ENCODE assay signal across 12 mouse cellular contexts in the genomic region with DNA sequence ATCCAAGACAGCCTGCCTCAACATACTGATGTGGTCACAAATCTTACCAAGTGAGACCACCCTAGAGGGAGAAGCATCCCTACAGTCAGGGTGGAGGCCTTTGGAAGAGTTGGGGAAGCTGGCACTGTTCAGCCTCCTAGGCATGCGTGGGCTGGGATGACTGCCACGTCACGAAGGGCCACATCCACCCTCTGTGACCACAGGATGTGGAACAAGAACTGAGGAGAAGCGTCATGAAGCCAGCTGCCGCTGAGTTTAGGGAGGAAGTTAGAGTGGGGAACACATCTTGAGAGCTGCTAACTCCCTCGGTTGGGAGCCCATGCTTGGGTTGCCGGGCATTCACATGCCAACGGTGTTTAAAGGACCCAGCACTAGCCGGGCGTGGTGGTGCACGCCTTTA. TPM values are rescaled to one million over a fixed set of nuclear protein-coding genes. Genes with fewer than 3 reads are reported as not detected.
DNase-seq lines count a peak whose midpoint lies in the region; ATAC-seq lines count a peak whose summit lies in the region.
"Had no signal": no experiment of that assay in that cellular context is flagged by ENCODE, and none has a peak within 500 bp of the region (broad histone marks: within the 10 kb centered on the region; RNA-seq: fewer than 3 reads in every experiment).

No protein-coding gene starts in this region.

- peaks cover 9% of the 10 kb centered on the region for H3K27me3 ChIP-seq in heart, embryonic 12.5 days (replicated peaks)
- peaks cover 10% of the 10 kb centered on the region; the same call in 1 of the 2 replicates for H3K27me3 ChIP-seq in hindbrain, embryonic 10.5 days (ENCODE audit: insufficient read depth, poor library complexity, severe bottlenecking)
- H3K27me3 ChIP-seq: limb, embryonic 15.5 days had no signal

- no peak overlapping the region for H3K9ac ChIP-seq in heart, embryonic 12.5 days
- H3K9ac ChIP-seq: limb, embryonic 15.5 days had no signal

- DNase-seq in heart, adult 11 months = peak; percentile 96
- peak; percentile 70 for DNase-seq in CD4-positive helper T cell, adult 2 months (ENCODE audit: low read depth, low spot score)
- DNase-seq in induced T-regulatory cell, adult 2 months (ENCODE audit: low read depth) = peak; percentile 70
- no peak for DNase-seq in left cerebral cortex, adult 18-20 months (ENCODE audit: low spot score in 2 of 2)
- no peak for DNase-seq in hindbrain, embryonic 10.5 days (ENCODE audit: low spot score)
- no peak for DNase-seq in cerebellum, postnatal 10 days
- DNase-seq: cerebellum, postnatal 25 days; gastrocnemius, postnatal 36 days; kidney, postnatal 4 days had no signal

- no peaks in the 10 kb centered on the region for H3K36me3 ChIP-seq in heart, embryonic 12.5 days
- H3K36me3 ChIP-seq in hindbrain, embryonic 10.5 days = no peaks in the 10 kb centered on the region
- H3K36me3 ChIP-seq: limb, embryonic 15.5 days had no signal

- H3K4me2 ChIP-seq in heart, embryonic 12.5 days = no peak overlapping the region
- H3K4me2 ChIP-seq: limb, embryonic 15.5 days had no signal

- H3K9me3 ChIP-seq in heart, embryonic 12.5 days (replicated peaks) = no peaks in the 10 kb centered on the region; the same call in 1 of the 2 replicates
- H3K9me3 ChIP-seq in hindbrain, embryonic 10.5 days = no peaks in the 10 kb centered on the region
- H3K9me3 ChIP-seq: limb, embryonic 15.5 days had no signal

- H3K4me3 ChIP-seq in heart, embryonic 12.5 days = no peak overlapping the region
- H3K4me3 ChIP-seq in hindbrain, embryonic 10.5 days = no peak overlapping the region
- H3K4me3 ChIP-seq: limb, embryonic 15.5 days had no signal

- no peak overlapping the region for H3K27ac ChIP-seq in heart, embryonic 12.5 days (ENCODE audit: poor library complexity, severe bottlenecking)
- H3K27ac ChIP-seq in hindbrain, embryonic 10.5 days = no peak overlapping the region
- H3K27ac ChIP-seq: limb, embryonic 15.5 days had no signal

- no peak for ATAC-seq in heart, embryonic 12.5 days (ENCODE audit: insufficient number of reproducible peaks, low FRiP score)
- ATAC-seq in monocyte, adult 5-6 weeks (replicated peaks; ENCODE audit: insufficient number of reproducible peaks, low FRiP score, low TSS enrichment, poor library complexity, severe bottlenecking) = peak; percentile 78

- WGBS in heart, embryonic 12.5 days = 80% methylated on average over 11 of the region's 11 CpGs
- WGBS in hindbrain, embryonic 10.5 days = 88% methylated on average over 11 of the region's 11 CpGs

- H3K4me1 ChIP-seq in heart, embryonic 12.5 days (replicated peaks) = no peaks in the 10 kb centered on the region
- peaks cover 1% of the 10 kb centered on the region; the same call in 1 of the 2 replicates for H3K4me1 ChIP-seq in hindbrain, embryonic 10.5 days (replicated peaks)
- H3K4me1 ChIP-seq: limb, embryonic 15.5 days had no signal

RNA-seq across cellular contexts. Expression of a gene that starts 52.0 kb away (rescaled TPM):
- 38.9 TPM in 2 replicates for polyA plus RNA-seq in heart, embryonic 12.5 days (2016; fragmentation: Nextera tagmentation; extraction: Ambion mirVana)
- 25.6 to 40.2 TPM (median 28.5 TPM) in 3 replicates for total RNA-seq in monocyte, adult 5-6 weeks (2017)
- 1 to 10 TPM; 6.5 to 6.7 TPM for total RNA-seq in left cerebral cortex, adult 18-20 months (2021)
- polyA plus RNA-seq in hindbrain, embryonic 10.5 days (2016; fragmentation: Nextera tagmentation; extraction: Ambion mirVana) = 43.6 and 61.8 TPM in 2 replicates

RNA-seq across cellular contexts. Expression of a gene that starts 52.1 kb away (rescaled TPM):
- polyA plus RNA-seq in heart, embryonic 12.5 days (2016; fragmentation: Nextera tagmentation; extraction: Ambion mirVana) = 42.6 and 43.3 TPM in 2 replicates
- 300 to 314 TPM (median 304 TPM) in 3 replicates for total RNA-seq in monocyte, adult 5-6 weeks (2017)
- total RNA-seq in left cerebral cortex, adult 18-20 months (2021) = 10 to 100 TPM; 17.9 to 22.5 TPM
- 50.1 and 58.6 TPM in 2 replicates for polyA plus RNA-seq in hindbrain, embryonic 10.5 days (2016; fragmentation: Nextera tagmentation; extraction: Ambion mirVana)

RNA-seq across cellular contexts. Expression of a gene that starts 54.1 kb away (rescaled TPM):
- polyA plus RNA-seq in heart, embryonic 12.5 days (2016; fragmentation: Nextera tagmentation; extraction: Ambion mirVana) = 0.27 and 0.52 TPM in 2 replicates
- total RNA-seq in monocyte, adult 5-6 weeks (2017) = not detected in 3 replicates
- under 1 TPM; 0.09 to 0.21 TPM for total RNA-seq in left cerebral cortex, adult 18-20 months (2021)
- 1.1 and 5.3 TPM in 2 replicates for polyA plus RNA-seq in hindbrain, embryonic 10.5 days (2016; fragmentation: Nextera tagmentation; extraction: Ambion mirVana)
- total RNA-seq: gastrocnemius, postnatal 36 days had no signal

Comparison
In these comparisons a context has a peak if more than half of its experiments do, and no peak if none do; other contexts are left out.
1. DNase-seq: peak in heart, adult 11 months (single experiment), CD4-positive helper T cell, adult 2 months (single experiment) and induced T-regulatory cell, adult 2 months (single experiment); none in left cerebral cortex, adult 18-20 months (0 of 2), hindbrain, embryonic 10.5 days (single experiment) and cerebellum, postnatal 10 days (0 of 2).
2. RNA of a gene that starts 52.1 kb away (total RNA-seq): 300 to 314 TPM in monocyte, adult 5-6 weeks; 17.9 to 22.5 TPM in left cerebral cortex, adult 18-20 months; every median in the first group is over 10 times any median in the second.